Mouse (Mus musculus) thymus, adult 2 months (tissue): ENCODE results near the gene Otof.

Source experiments
- CTCF ChIP-seq: fragments of 200-500 bp; IDR thresholded peaks from 2 replicates; pipeline ENCODE4 v1.5.1; 2012; ENCODE audit warnings: mild to moderate bottlenecking, control low read depth, low read length, moderate library complexity, borderline replicate concordance; ENCODE audit not compliant: control insufficient read depth, poor library complexity, insufficient read depth; ENCODE audit errors: extremely low read depth
- POLR2A ChIP-seq: fragments of 200-500 bp; IDR thresholded peaks from 2 replicates; pipeline ENCODE4 v1.6.1; 2012; ENCODE audit warnings: mild to moderate bottlenecking, low read length, control low read depth, moderate library complexity; ENCODE audit not compliant: control insufficient read depth, poor library complexity, insufficient read depth; ENCODE audit errors: extremely low read depth

DNA sequence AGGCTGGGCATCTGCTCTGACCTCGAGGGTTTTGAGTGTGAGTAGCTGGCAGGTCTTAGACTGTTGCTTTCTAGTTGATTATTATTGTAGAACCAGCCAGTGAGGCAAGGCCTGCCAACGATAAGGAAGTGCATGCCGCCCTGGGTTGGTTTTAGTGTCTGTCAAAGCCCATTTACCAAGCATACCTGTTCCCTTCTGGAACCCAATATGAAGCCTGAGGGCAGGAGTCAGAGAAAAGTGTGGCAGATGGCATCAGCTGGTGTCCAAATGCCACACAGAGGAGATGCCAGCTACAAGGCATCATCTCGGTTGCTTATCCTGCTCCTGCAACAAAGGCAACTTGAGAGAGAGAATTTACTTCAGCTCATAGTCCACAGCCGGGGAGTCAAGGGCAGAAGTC lies 120.9 kb downstream of the Otof start:
- TF ChIP-seq POLR2A (no peak), CTCF (no peak)
